Mouse (Mus musculus) embryonic fibroblast, embryonic 13.5 days (primary cell): ENCODE data around the gene Kif1b.

ENCODE experiments used
- CTCF ChIP-seq: IDR thresholded peaks from 2 replicates; pipeline ENCODE4 v1.5.1; 2011; ENCODE audit warnings: mild to moderate bottlenecking, control low read depth, low read length, moderate library complexity, borderline replicate concordance; ENCODE audit not compliant: insufficient read depth
- POLR2A ChIP-seq: IDR thresholded peaks from 2 replicates; pipeline ENCODE4 v1.6.1; 2011; ENCODE audit warnings: low read depth, mild to moderate bottlenecking, control low read depth, low read length, moderate library complexity

DNA sequence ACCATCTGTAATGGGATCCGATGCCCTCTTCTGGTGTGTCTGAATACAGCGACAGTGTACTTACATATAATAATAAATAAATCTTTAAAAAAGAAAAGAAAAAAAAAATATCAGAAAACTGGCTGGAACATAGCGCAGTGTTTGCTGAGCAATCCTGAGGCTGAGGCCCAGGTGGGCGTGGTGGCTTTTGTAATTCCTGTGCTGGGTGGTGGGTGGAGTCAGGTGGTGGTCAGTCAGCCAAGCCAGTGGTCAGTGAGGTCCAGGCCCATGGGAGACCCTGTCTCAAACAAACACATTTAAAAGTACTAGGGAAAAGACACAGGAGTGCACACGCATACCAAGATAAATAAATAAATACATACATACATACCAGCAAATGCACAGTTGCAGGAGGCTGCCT, 135.4 kb downstream of the Kif1b start:
- TF ChIP-seq CTCF (no peak), POLR2A (no peak)
